Mouse (Mus musculus) left cerebral cortex, postnatal 14 days (tissue): Measurements from ENCODE around the gene Tceal3. TPM values are rescaled to one million over a fixed set of nuclear protein-coding genes. Genes with fewer than 3 reads are reported as not detected.
"Not testable (repeated sequence)": the region's sequence is repeated elsewhere in the genome, so short reads cannot be mapped to it uniquely, and the experiment has no call there.

Source experiments
- DNase-seq, 2 experiments: peaks; one replicate each; pipeline ENCODE4 v3.0.0; 2021 to 2022; ENCODE audit warnings: low spot score in 2 of 2, mixed read lengths in 1 of 2
- intact Hi-C: fragments of 180-260 bp; cut with DNase I; formaldehyde crosslinking; loops from one replicate; pipeline ENCODE4 v1.15.1; 2025
- total RNA-seq, 2 experiments: library from RNA; stranded (reverse); gene quantifications; 2 replicates each; pipeline ENCODE4 v1.2.3; 2021

Tceal3 gene
- total RNA-seq, 2 experiments from 2014 or later = 124 to 129 TPM

- DNase-seq, intact Hi-C loops: not testable (repeated sequence)
These were observed 101.1 kb downstream of the Tceal3 start for GRCm38 (mm10) chrX:136691606-136692293.

- intact Hi-C loops = no loop called here
- DNase-seq = no peak
These were observed 101.6 kb downstream of the Tceal3 start for GRCm38 (mm10) chrX:136692294-136692675.

GRCm38 (mm10) chrX:136693196-136693595 lies 102.6 kb downstream of the Tceal3 start:
- no peak for DNase-seq
- intact Hi-C loops = no loop called here

GRCm38 (mm10) chrX:136707446-136708167 lies 117.0 kb downstream of the Tceal3 start, which contains the start of gene Tceal1:
TSS of gene Tceal1 (plus strand) at chrX:136707982.
- intact Hi-C loops = no loop called here
- peak; percentile 65 to 71 for DNase-seq

- DNase-seq = peak; percentile 40 to 56
- intact Hi-C loops = no loop called here
These were observed 117.6 kb downstream of the Tceal3 start for GRCm38 (mm10) chrX:136708168-136708681.

- no peak for DNase-seq
- intact Hi-C loops = no loop called here
These were observed 118.1 kb downstream of the Tceal3 start for GRCm38 (mm10) chrX:136708782-136709181.

- intact Hi-C loops, DNase-seq: not testable (repeated sequence)
These were observed 124.3 kb downstream of the Tceal3 start for GRCm38 (mm10) chrX:136714742-136715474.

Other genes with a start within 250 kb of the Tceal3 start
- gene Kir3dl1, start 72.8 kb upstream of the Tceal3 start, total RNA-seq = not detected
- under 1 TPM in 1 of 2 experiments, not detected in 1; 0.20 TPM for gene Kir3dl2, start 46.8 kb upstream of the Tceal3 start, total RNA-seq
- gene Tceal1, start 117.1 kb downstream of the Tceal3 start, total RNA-seq = 10 to 100 TPM; 11.5 to 12.6 TPM
- 100 to 1,000 TPM; 363 to 377 TPM for gene Morf4l2, start 152.8 kb downstream of the Tceal3 start, total RNA-seq
- under 1 TPM in 1 of 2 experiments, not detected in 1; 0.27 TPM for gene Glra4, start 189.3 kb downstream of the Tceal3 start, total RNA-seq
- gene Plp1, start 231.8 kb downstream of the Tceal3 start, total RNA-seq = 100 to 1,000 TPM; 421 to 726 TPM